Mouse (Mus musculus): ENCODE measurements around the gene Poln.

DNA sequence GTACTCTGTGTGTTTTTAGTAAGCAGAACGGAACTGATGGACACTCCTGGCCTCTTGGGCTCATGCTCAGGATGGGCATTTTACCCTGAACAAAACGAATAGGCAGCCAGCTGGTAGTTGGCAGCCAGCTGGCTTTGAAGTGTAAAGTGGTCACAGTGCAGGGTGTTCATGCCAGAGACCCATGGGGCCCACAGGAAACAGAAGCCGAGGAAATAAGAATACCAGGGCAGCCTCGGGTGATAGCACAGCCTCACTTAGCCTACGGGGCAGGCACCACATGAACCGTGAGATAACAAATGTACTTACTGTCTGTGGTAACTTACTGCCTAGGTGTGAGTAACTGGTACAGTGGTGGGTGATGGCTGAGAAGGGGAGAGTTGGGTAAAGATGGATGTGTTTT lies 138.2 kb downstream of the Poln start:
- TF ChIP-seq CTCF (IDR thresholded peaks at IDR 0.05; ENCODE audit: borderline replicate concordance, control insufficient read depth, extremely low read depth, insufficient read depth, low read length, poor library complexity) (no peak), POLR2A (IDR thresholded peaks at IDR 0.05; ENCODE audit: control insufficient read depth, extremely low read depth, insufficient read depth, low read length, poor library complexity) (no peak)
